Mouse (Mus musculus) neural tube, embryonic 12.5 days (tissue): ENCODE results near the gene Wdfy2. TPM values are rescaled to one million over a fixed set of nuclear protein-coding genes. Genes with fewer than 3 reads are reported as not detected.
"Not testable (repeated sequence)": the region's sequence is repeated elsewhere in the genome, so short reads cannot be mapped to it uniquely, and the experiment has no call there.

Experiments
- ATAC-seq: fragments of 200-750 bp; cut with Nextera tagmentation; 2 replicates; pipeline ENCODE4 v1.8.0; 2017; ENCODE audit warnings: low read depth, mild to moderate bottlenecking, moderate TSS enrichment, moderate library complexity; ENCODE audit not compliant: low FRiP score
- H3K27ac ChIP-seq: fragments of 300-500 bp; sonication (generic); 2 replicates; pipeline ENCODE4 v1.5.1; 2016
- H3K27me3 ChIP-seq: fragments of 300-500 bp; sonication (generic); replicated peaks from 2 replicates; pipeline ENCODE4 v1.6.1; 2016; ENCODE audit warnings: mild to moderate bottlenecking
- H3K36me3 ChIP-seq: fragments of 300-500 bp; sonication (generic); 2 replicates; pipeline ENCODE4 v1.6.1; 2016; ENCODE audit warnings: mild to moderate bottlenecking
- H3K4me1 ChIP-seq: fragments of 300-500 bp; sonication (generic); 2 replicates; pipeline ENCODE4 v1.6.1; 2016
- H3K4me2 ChIP-seq: fragments of 300-500 bp; sonication (generic); replicated peaks from 2 replicates; pipeline ENCODE4 v1.6.1; 2016; ENCODE audit warnings: mild to moderate bottlenecking
- H3K4me3 ChIP-seq: fragments of 300-500 bp; sonication (generic); 2 replicates; pipeline ENCODE4 v1.5.1; 2016
- H3K9ac ChIP-seq: fragments of 300-500 bp; sonication (generic); 2 replicates; pipeline ENCODE4 v1.6.1; 2016; ENCODE audit warnings: mild to moderate bottlenecking
- H3K9me3 ChIP-seq: fragments of 300-500 bp; sonication (generic); 2 replicates; pipeline ENCODE4 v1.6.1; 2016; ENCODE audit warnings: mild to moderate bottlenecking
- WGBS: fragments of 180-500 bp; shearing (Covaris S2); methylation state at CpG from one replicate; pipeline ENCODE4 v1.1.7; 2016; 5-methylcytosine and 5-hydroxymethylcytosine counted together
- polyA plus RNA-seq: library from polyadenylated mRNA; unstranded; fragments of >200 nt; fragmentation: Nextera tagmentation; extraction: Ambion mirVana; gene quantifications from 2 replicates; pipeline ENCODE4 v1.2.1, GENCODE M21; 2016

Wdfy2 gene
- polyA plus RNA-seq, 1 experiment from 2014 or later = 13.0 TPM

GRCm38 (mm10) chr14:62829291-62829690, 8.2 kb upstream of the Wdfy2 start:
- no peaks in the 10 kb centered on the region for H3K36me3 ChIP-seq
- H3K27ac ChIP-seq = no peak overlapping the region
- H3K9ac ChIP-seq = no peak overlapping the region
- no peaks in the 10 kb centered on the region for H3K9me3 ChIP-seq
- H3K4me3 ChIP-seq = no peak overlapping the region
- no peaks in the 10 kb centered on the region for H3K27me3 ChIP-seq
- H3K4me1 ChIP-seq = no peaks in the 10 kb centered on the region
- no peak for ATAC-seq
- WGBS = 40% methylated on average over 6 of the region's 6 CpGs
- H3K4me2 ChIP-seq = no peak overlapping the region

- H3K27me3 ChIP-seq = no peaks in the 10 kb centered on the region
- no peak overlapping the region for H3K27ac ChIP-seq
- H3K4me3 ChIP-seq = no peak overlapping the region
- 88% methylated on average over 3 of the region's 3 CpGs for WGBS
- H3K9ac ChIP-seq = no peak overlapping the region
- H3K36me3 ChIP-seq = no peaks in the 10 kb centered on the region
- no peak overlapping the region for H3K4me2 ChIP-seq
- no peaks in the 10 kb centered on the region for H3K4me1 ChIP-seq
- H3K9me3 ChIP-seq = no peaks in the 10 kb centered on the region
- no peak for ATAC-seq
Measured at GRCm38 (mm10) chr14:62831691-62832275, 5.7 kb upstream of the Wdfy2 start.

- no peak overlapping the region for H3K4me2 ChIP-seq
- ATAC-seq = no peak
- no peaks in the 10 kb centered on the region for H3K27me3 ChIP-seq
- no peak overlapping the region for H3K27ac ChIP-seq
- H3K4me1 ChIP-seq = no peaks in the 10 kb centered on the region
- no peak overlapping the region for H3K4me3 ChIP-seq
- H3K9me3 ChIP-seq = no peaks in the 10 kb centered on the region
- H3K36me3 ChIP-seq = no peaks in the 10 kb centered on the region
- H3K9ac ChIP-seq = no peak overlapping the region
- 75% methylated on average over 7 of the region's 7 CpGs for WGBS
Measured at GRCm38 (mm10) chr14:62833036-62833435, 4.4 kb upstream of the Wdfy2 start.

GRCm38 (mm10) chr14:62833541-62833940, 3.9 kb upstream of the Wdfy2 start:
- H3K4me3 ChIP-seq = no peak overlapping the region
- H3K27me3 ChIP-seq = no peaks in the 10 kb centered on the region
- no peak overlapping the region for H3K27ac ChIP-seq
- H3K4me2 ChIP-seq = no peak overlapping the region
- WGBS = 67% methylated on average over 3 of the region's 3 CpGs
- peaks cover 2% of the 10 kb centered on the region for H3K4me1 ChIP-seq
- H3K36me3 ChIP-seq = no peaks in the 10 kb centered on the region
- no peak overlapping the region for H3K9ac ChIP-seq
- H3K9me3 ChIP-seq = no peaks in the 10 kb centered on the region
- no peak for ATAC-seq

GRCm38 (mm10) chr14:62835737-62836136, 1.7 kb upstream of the Wdfy2 start:
- ATAC-seq, H3K4me3 ChIP-seq, H3K36me3 ChIP-seq, H3K9ac ChIP-seq, H3K4me2 ChIP-seq, H3K27me3 ChIP-seq, H3K27ac ChIP-seq, H3K9me3 ChIP-seq: not testable (repeated sequence)
- peaks cover 12% of the 10 kb centered on the region for H3K4me1 ChIP-seq
- 83% methylated on average over 3 of the region's 3 CpGs for WGBS

GRCm38 (mm10) chr14:62836926-62837640, 395 bp upstream of the Wdfy2 start:
- Histone ChIP-seq H3K9me3 (no peaks in the 10 kb centered on the region), H3K4me1 (peaks cover 12% of the 10 kb centered on the region), H3K36me3 (peaks cover 8% of the 10 kb centered on the region; the same call in 1 of the 2 replicates), H3K4me3 (peak overlapping the region; percentile 85), H3K27ac (0 out of 2 replicates have a peak overlapping the region, but pooled peaks have one; percentile 4), H3K9ac (peak overlapping the region; percentile 79; the same call in 1 of the 2 replicates), H3K27me3 (no peaks in the 10 kb centered on the region), H3K4me2 (peak overlapping the region; percentile 73)
- under 1% methylated on average over 37 of the region's 37 CpGs for WGBS
- ATAC-seq = peak; percentile 93

- 17% methylated on average over 9 of the region's 9 CpGs for WGBS
- peak overlapping the region; percentile 73 for H3K4me2 ChIP-seq
- no peak overlapping the region for H3K27ac ChIP-seq
Measured at GRCm38 (mm10) chr14:62838336-62838735, 858 bp downstream of the Wdfy2 start.

GRCm38 (mm10) chr14:62841726-62842125, 4.2 kb downstream of the Wdfy2 start:
- Histone ChIP-seq H3K9me3 (no peaks in the 10 kb centered on the region), H3K4me1 (peaks cover 12% of the 10 kb centered on the region), H3K4me2 (no peak overlapping the region), H3K27me3 (no peaks in the 10 kb centered on the region), H3K9ac (no peak overlapping the region), H3K36me3 (peaks cover 8% of the 10 kb centered on the region; the same call in 1 of the 2 replicates), H3K27ac (no peak overlapping the region), H3K4me3 (no peak overlapping the region)
- no peak for ATAC-seq

More at GRCm38 (mm10) chr14:62838336-62838735, 858 bp downstream of the Wdfy2 start:
- H3K9me3 ChIP-seq = no peaks in the 10 kb centered on the region
- H3K27me3 ChIP-seq = no peaks in the 10 kb centered on the region
- peak overlapping the region; percentile 85 for H3K4me3 ChIP-seq
- H3K4me1 ChIP-seq = peaks cover 12% of the 10 kb centered on the region
- H3K9ac ChIP-seq = peak overlapping the region; percentile 79
- no peak for ATAC-seq
- peaks cover 8% of the 10 kb centered on the region; the same call in 1 of the 2 replicates for H3K36me3 ChIP-seq

GRCm38 (mm10) chr14:62842495-62842894, 5.0 kb downstream of the Wdfy2 start:
- Histone ChIP-seq H3K9ac (no peak overlapping the region), H3K4me1 (peaks cover 12% of the 10 kb centered on the region), H3K36me3 (peaks cover 8% of the 10 kb centered on the region; the same call in 1 of the 2 replicates), H3K9me3 (no peaks in the 10 kb centered on the region), H3K4me3 (no peak overlapping the region), H3K4me2 (no peak overlapping the region), H3K27me3 (no peaks in the 10 kb centered on the region), H3K27ac (no peak overlapping the region)
- no peak for ATAC-seq

- Histone ChIP-seq H3K27me3 (no peaks in the 10 kb centered on the region), H3K9ac (no peak overlapping the region), H3K9me3 (no peaks in the 10 kb centered on the region), H3K4me3 (no peak overlapping the region), H3K27ac (no peak overlapping the region), H3K4me2 (no peak overlapping the region), H3K4me1 (peaks cover 12% of the 10 kb centered on the region), H3K36me3 (peaks cover 8% of the 10 kb centered on the region; the same call in 1 of the 2 replicates)
- WGBS = 73% methylated on average over 2 of the region's 2 CpGs
- ATAC-seq = no peak
Measured at GRCm38 (mm10) chr14:62842976-62843375, 5.5 kb downstream of the Wdfy2 start.

- H3K4me2 ChIP-seq = no peak overlapping the region
- no peak overlapping the region for H3K9ac ChIP-seq
- 0 out of 2 replicates have a peak, but pooled peaks cover 5% of the 10 kb centered on the region for H3K9me3 ChIP-seq
- H3K4me3 ChIP-seq = no peak overlapping the region
- peaks cover 4% of the 10 kb centered on the region; the same call in 1 of the 2 replicates for H3K4me1 ChIP-seq
- peaks cover 8% of the 10 kb centered on the region; the same call in 1 of the 2 replicates for H3K36me3 ChIP-seq
- no peak overlapping the region for H3K27ac ChIP-seq
- ATAC-seq = no peak
- no peaks in the 10 kb centered on the region for H3K27me3 ChIP-seq
- 85% methylated on average over 8 of the region's 8 CpGs for WGBS
Measured at GRCm38 (mm10) chr14:62844226-62844625, 6.7 kb downstream of the Wdfy2 start.

- Histone ChIP-seq H3K4me3 (no peak overlapping the region), H3K4me2 (no peak overlapping the region)
Measured at GRCm38 (mm10) chr14:62845011-62845840, 7.7 kb downstream of the Wdfy2 start.

More at GRCm38 (mm10) chr14:62845011-62845840, 7.7 kb downstream of the Wdfy2 start:
- peaks cover 8% of the 10 kb centered on the region; the same call in 1 of the 2 replicates for H3K36me3 ChIP-seq
- H3K27me3 ChIP-seq = no peaks in the 10 kb centered on the region
- WGBS = 77% methylated on average over 8 of the region's 8 CpGs
- no peak for ATAC-seq
- no peak overlapping the region for H3K9ac ChIP-seq
- H3K4me1 ChIP-seq = no peaks in the 10 kb centered on the region
- H3K9me3 ChIP-seq = 0 out of 2 replicates have a peak, but pooled peaks cover 5% of the 10 kb centered on the region
- H3K27ac ChIP-seq = no peak overlapping the region
